Mouse (Mus musculus) intestine, embryonic 15.5 days (tissue): Measurements from ENCODE around the gene Mnt. TPM values are rescaled to one million over a fixed set of nuclear protein-coding genes. Genes with fewer than 3 reads are reported as not detected.

Source experiments
- ATAC-seq: fragments of 200-750 bp; cut with Nextera tagmentation; 2 replicates; pipeline ENCODE4 v1.8.0; 2017; ENCODE audit warnings: moderate TSS enrichment, moderate library complexity
- H3K27ac ChIP-seq: fragments of 300-500 bp; sonication (generic); 2 replicates; pipeline ENCODE4 v1.5.1; 2015; ENCODE audit warnings: mild to moderate bottlenecking, inconsistent platforms
- H3K27me3 ChIP-seq: fragments of 300-500 bp; sonication (generic); replicated peaks from 2 replicates; pipeline ENCODE4 v1.6.1; 2015; ENCODE audit warnings: inconsistent platforms
- H3K36me3 ChIP-seq: fragments of 300-500 bp; sonication (generic); 2 replicates; pipeline ENCODE4 v1.6.1; 2015; ENCODE audit warnings: inconsistent platforms
- H3K4me1 ChIP-seq: fragments of 300-500 bp; sonication (generic); replicated peaks from 2 replicates; pipeline ENCODE4 v1.6.1; 2015; ENCODE audit warnings: inconsistent platforms
- H3K4me2 ChIP-seq: fragments of 300-500 bp; sonication (generic); replicated peaks from 2 replicates; pipeline ENCODE4 v1.6.1; 2015; ENCODE audit warnings: mild to moderate bottlenecking, inconsistent platforms
- H3K4me3 ChIP-seq: fragments of 300-500 bp; sonication (generic); replicated peaks from 2 replicates; pipeline ENCODE4 v1.5.1; 2015; ENCODE audit warnings: inconsistent platforms
- H3K9ac ChIP-seq: fragments of 300-500 bp; sonication (generic); 2 replicates; pipeline ENCODE4 v1.6.1; 2015; ENCODE audit warnings: inconsistent platforms
- H3K9me3 ChIP-seq: fragments of 300-500 bp; sonication (generic); 2 replicates; pipeline ENCODE4 v1.6.1; 2016; ENCODE audit warnings: inconsistent platforms
- WGBS: fragments of 180-500 bp; shearing (Covaris S2); methylation state at CpG from one replicate; pipeline ENCODE4 v1.1.7; 2015; 5-methylcytosine and 5-hydroxymethylcytosine counted together
- polyA plus RNA-seq: library from polyadenylated mRNA; unstranded; fragments of >200 nt; fragmentation: Nextera tagmentation; extraction: Ambion mirVana; gene quantifications from 2 replicates; pipeline ENCODE4 v1.2.1, GENCODE M21; 2015

Mnt gene
- polyA plus RNA-seq, 1 experiment from 2014 or later: 5.0 TPM

GRCm38 (mm10) chr11:74840739-74841138 lies 10.0 kb downstream of the Mnt start:
- ATAC-seq: no peak
- 0 out of 2 replicates have a peak, but pooled peaks cover 7% of the 10 kb centered on the region for H3K36me3 ChIP-seq
- no peak overlapping the region for H3K9ac ChIP-seq
- no peak overlapping the region for H3K27ac ChIP-seq
- H3K4me2 ChIP-seq: no peak overlapping the region
- H3K4me1 ChIP-seq: peaks cover 25% of the 10 kb centered on the region
- no peaks in the 10 kb centered on the region for H3K27me3 ChIP-seq
- WGBS: 89% methylated on average over 8 of the region's 8 CpGs
- H3K9me3 ChIP-seq: no peaks in the 10 kb centered on the region
- no peak overlapping the region for H3K4me3 ChIP-seq

DNA sequence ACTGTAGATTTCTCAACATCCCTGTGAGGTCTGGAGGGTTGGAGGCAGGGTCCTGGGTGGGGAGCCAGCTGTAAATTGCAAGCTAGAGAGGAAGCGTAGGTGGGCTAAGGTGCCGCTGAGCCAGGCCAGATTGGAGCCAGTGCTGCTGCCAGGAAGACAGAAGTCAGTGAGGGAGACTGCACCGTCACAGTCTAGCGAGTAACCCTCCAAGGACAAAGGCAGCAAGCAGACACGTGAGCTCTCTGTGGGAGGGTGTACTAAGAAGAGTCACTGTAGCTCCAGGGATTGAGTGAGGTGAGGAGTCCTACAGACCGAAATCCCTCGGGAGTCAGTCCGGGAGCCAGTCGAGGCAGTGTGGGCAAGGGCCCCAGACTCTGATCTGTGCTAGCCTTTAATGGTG lies 10.6 kb downstream of the Mnt start:
- 87% methylated on average over 9 of the region's 9 CpGs for WGBS
- Histone ChIP-seq H3K36me3 (0 out of 2 replicates have a peak, but pooled peaks cover 7% of the 10 kb centered on the region), H3K27me3 (no peaks in the 10 kb centered on the region), H3K27ac (no peak overlapping the region), H3K4me1 (peaks cover 25% of the 10 kb centered on the region), H3K4me2 (no peak overlapping the region), H3K9ac (no peak overlapping the region), H3K9me3 (no peaks in the 10 kb centered on the region), H3K4me3 (no peak overlapping the region)
- no peak for ATAC-seq

GRCm38 (mm10) chr11:74842045-74842444 lies 11.3 kb downstream of the Mnt start:
- WGBS: 84% methylated on average over 13 of the region's 13 CpGs
- no peak overlapping the region for H3K9ac ChIP-seq
- peaks cover 19% of the 10 kb centered on the region for H3K4me1 ChIP-seq
- ATAC-seq: no peak
- H3K27me3 ChIP-seq: no peaks in the 10 kb centered on the region
- H3K9me3 ChIP-seq: no peaks in the 10 kb centered on the region
- no peak overlapping the region for H3K4me2 ChIP-seq
- no peak overlapping the region for H3K4me3 ChIP-seq
- 0 out of 2 replicates have a peak, but pooled peaks cover 7% of the 10 kb centered on the region for H3K36me3 ChIP-seq
- no peak overlapping the region for H3K27ac ChIP-seq

GRCm38 (mm10) chr11:74842656-74843434 lies 12.1 kb downstream of the Mnt start:
- Histone ChIP-seq H3K4me2 (no peak overlapping the region), H3K27me3 (no peaks in the 10 kb centered on the region), H3K4me3 (no peak overlapping the region), H3K9me3 (no peaks in the 10 kb centered on the region), H3K27ac (0 out of 2 replicates have a peak overlapping the region, but pooled peaks have one; percentile 17), H3K9ac (no peak overlapping the region), H3K4me1 (peaks cover 13% of the 10 kb centered on the region), H3K36me3 (0 out of 2 replicates have a peak, but pooled peaks cover 7% of the 10 kb centered on the region)
- no peak for ATAC-seq
- WGBS: 88% methylated on average over 22 of the region's 22 CpGs

- 0 out of 2 replicates have a peak, but pooled peaks cover 7% of the 10 kb centered on the region for H3K36me3 ChIP-seq
- no peak overlapping the region for H3K4me2 ChIP-seq
- WGBS: 78% methylated on average over 2 of the region's 2 CpGs
- H3K9me3 ChIP-seq: no peaks in the 10 kb centered on the region
- H3K9ac ChIP-seq: no peak overlapping the region
- H3K27me3 ChIP-seq: no peaks in the 10 kb centered on the region
- H3K4me1 ChIP-seq: peaks cover 18% of the 10 kb centered on the region
- no peak for ATAC-seq
- 0 out of 2 replicates have a peak overlapping the region, but pooled peaks have one; percentile 17 for H3K27ac ChIP-seq
- H3K4me3 ChIP-seq: no peak overlapping the region
These were observed 12.7 kb downstream of the Mnt start for GRCm38 (mm10) chr11:74843435-74843714.

DNA sequence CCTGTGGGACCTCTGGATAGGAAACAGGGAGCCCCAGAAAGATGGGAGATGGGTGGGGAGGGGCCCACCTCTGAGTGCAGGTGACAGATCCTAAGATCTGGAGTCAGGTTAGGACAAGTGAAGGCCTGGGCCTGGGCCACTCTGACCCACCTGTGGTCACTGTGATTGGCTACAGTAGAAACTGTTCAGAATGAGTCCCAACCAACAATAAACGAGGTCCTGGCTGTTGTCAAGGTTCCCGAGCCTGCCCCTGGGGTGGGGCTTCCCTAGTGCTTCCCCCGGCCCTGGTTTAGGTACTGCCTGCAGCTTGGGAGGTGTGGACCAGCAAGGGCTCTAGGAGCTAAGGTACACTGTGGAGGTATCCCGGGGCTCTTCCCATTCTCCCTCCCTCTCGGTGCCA lies 13.0 kb downstream of the Mnt start:
- WGBS: 63% methylated on average over 5 of the region's 5 CpGs
- H3K4me3 ChIP-seq: no peak overlapping the region
- H3K9ac ChIP-seq: no peak overlapping the region
- H3K4me1 ChIP-seq: peaks cover 21% of the 10 kb centered on the region
- H3K27ac ChIP-seq: no peak overlapping the region
- H3K9me3 ChIP-seq: no peaks in the 10 kb centered on the region
- no peaks in the 10 kb centered on the region for H3K27me3 ChIP-seq
- 0 out of 2 replicates have a peak, but pooled peaks cover 7% of the 10 kb centered on the region for H3K36me3 ChIP-seq
- ATAC-seq: no peak
- no peak overlapping the region for H3K4me2 ChIP-seq

DNA sequence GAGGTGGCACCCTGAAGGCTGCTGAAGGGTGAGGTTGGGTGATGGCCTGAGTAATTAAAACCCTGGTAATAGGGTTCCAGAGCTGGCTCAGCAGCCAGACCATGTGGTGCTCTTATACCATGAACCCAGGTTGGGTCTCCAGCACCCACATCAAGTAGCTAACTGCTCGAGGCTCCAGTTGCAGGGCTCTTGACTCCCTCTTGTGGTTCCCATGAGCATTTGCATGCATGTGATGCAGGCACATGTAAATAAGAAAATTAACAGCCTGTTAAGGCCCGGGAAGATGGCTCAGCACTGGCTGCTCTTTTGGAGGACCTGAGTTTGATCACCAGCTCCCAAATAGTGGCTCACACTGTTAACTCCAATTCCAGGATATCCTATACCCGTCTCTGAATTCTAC lies 15.1 kb downstream of the Mnt start:
- Histone ChIP-seq H3K36me3 (0 out of 2 replicates have a peak, but pooled peaks cover 7% of the 10 kb centered on the region), H3K27ac (no peak overlapping the region), H3K4me2 (no peak overlapping the region), H3K27me3 (no peaks in the 10 kb centered on the region), H3K4me1 (peaks cover 18% of the 10 kb centered on the region), H3K9me3 (no peaks in the 10 kb centered on the region), H3K4me3 (no peak overlapping the region), H3K9ac (no peak overlapping the region)
- WGBS: 69% methylated on average over 3 of the region's 3 CpGs
- no peak for ATAC-seq

- WGBS: 7% methylated on average over 13 of the region's 13 CpGs
- peak; percentile 91 for ATAC-seq
- Histone ChIP-seq H3K36me3 (0 out of 2 replicates have a peak, but pooled peaks cover 1% of the 10 kb centered on the region), H3K4me2 (peak overlapping the region; percentile 46; the same call in 1 of the 2 replicates), H3K4me3 (no peak overlapping the region), H3K27me3 (no peaks in the 10 kb centered on the region), H3K4me1 (peaks cover 15% of the 10 kb centered on the region), H3K9ac (no peak overlapping the region), H3K27ac (no peak overlapping the region; the same call in 1 of the 2 replicates), H3K9me3 (no peaks in the 10 kb centered on the region)
These were observed 17.3 kb downstream of the Mnt start for GRCm38 (mm10) chr11:74847919-74848521.

DNA sequence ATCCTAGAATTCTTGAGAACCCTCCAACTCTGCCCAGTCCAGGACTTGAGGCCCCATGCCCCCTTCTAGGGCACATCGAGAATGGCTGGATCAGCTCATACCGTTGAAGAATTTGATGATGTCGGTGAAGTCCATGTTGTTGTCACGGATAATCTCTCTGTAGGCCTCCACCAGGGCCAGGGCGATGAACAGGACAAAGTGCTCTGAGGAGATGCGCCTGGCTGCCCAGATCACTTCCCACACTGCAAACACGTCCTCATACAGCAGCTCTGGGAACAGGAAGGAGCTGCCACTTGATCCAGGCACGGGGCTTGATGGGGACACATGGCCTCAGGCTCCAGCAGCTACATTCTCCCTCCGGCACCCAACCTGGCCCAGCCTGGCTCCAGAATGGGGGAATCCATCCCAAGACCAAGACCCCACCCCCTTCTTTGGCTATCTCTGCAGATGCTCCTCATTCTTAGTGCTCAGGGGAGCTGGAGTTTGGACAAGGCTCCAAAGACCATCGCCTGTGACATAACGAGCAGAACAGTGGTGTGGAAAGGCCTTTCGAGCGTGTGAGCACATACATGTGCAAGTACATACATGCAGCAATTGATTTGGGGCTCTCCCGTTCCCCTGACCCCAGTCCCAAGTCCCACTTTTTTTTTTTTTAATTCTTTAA lies 20.4 kb downstream of the Mnt start:
- no peaks in the 10 kb centered on the region for H3K9me3 ChIP-seq
- H3K9ac ChIP-seq: no peak overlapping the region
- H3K4me1 ChIP-seq: peaks cover 8% of the 10 kb centered on the region
- H3K4me3 ChIP-seq: no peak overlapping the region
- no peaks in the 10 kb centered on the region for H3K36me3 ChIP-seq
- no peaks in the 10 kb centered on the region for H3K27me3 ChIP-seq
- H3K4me2 ChIP-seq: no peak overlapping the region
- 86% methylated on average over 14 of the region's 14 CpGs for WGBS
- no peak for ATAC-seq
- H3K27ac ChIP-seq: no peak overlapping the region

GRCm38 (mm10) chr11:74857756-74858155 lies 27.0 kb downstream of the Mnt start:
- Histone ChIP-seq H3K9ac (no peak overlapping the region), H3K4me3 (no peak overlapping the region), H3K4me2 (no peak overlapping the region), H3K36me3 (no peaks in the 10 kb centered on the region), H3K4me1 (no peaks in the 10 kb centered on the region; the same call in 1 of the 2 replicates), H3K27ac (no peak overlapping the region), H3K9me3 (no peaks in the 10 kb centered on the region), H3K27me3 (no peaks in the 10 kb centered on the region)
- no peak for ATAC-seq
- 84% methylated on average over 9 of the region's 9 CpGs for WGBS

GRCm38 (mm10) chr11:74862129-74862528 lies 31.4 kb downstream of the Mnt start:
- no peak for ATAC-seq
- H3K4me2 ChIP-seq: no peak overlapping the region
- WGBS: 78% methylated on average over 5 of the region's 5 CpGs
- H3K9ac ChIP-seq: no peak overlapping the region
- H3K4me1 ChIP-seq: no peaks in the 10 kb centered on the region; the same call in 1 of the 2 replicates
- H3K4me3 ChIP-seq: no peak overlapping the region
- no peaks in the 10 kb centered on the region for H3K9me3 ChIP-seq
- H3K27me3 ChIP-seq: no peaks in the 10 kb centered on the region
- no peak overlapping the region for H3K27ac ChIP-seq
- no peaks in the 10 kb centered on the region for H3K36me3 ChIP-seq

GRCm38 (mm10) chr11:74863471-74863870 lies 32.8 kb downstream of the Mnt start:
- Histone ChIP-seq H3K4me2 (no peak overlapping the region), H3K4me1 (no peaks in the 10 kb centered on the region; the same call in 1 of the 2 replicates), H3K4me3 (no peak overlapping the region), H3K27me3 (no peaks in the 10 kb centered on the region), H3K36me3 (no peaks in the 10 kb centered on the region), H3K27ac (no peak overlapping the region), H3K9ac (no peak overlapping the region), H3K9me3 (no peaks in the 10 kb centered on the region)
- 30% methylated on average over 11 of the region's 11 CpGs for WGBS
- ATAC-seq: 0 out of 2 replicates have a peak, but pooled peaks have one; percentile 30
